Mouse (Mus musculus): ENCODE data around the gene Srp14. TPM values are rescaled to one million over a fixed set of nuclear protein-coding genes. Genes with fewer than 3 reads are reported as not detected.

Srp14 gene
- polyA plus RNA-seq, 1 experiment from 2014 or later: 275 TPM

- WGBS: 68% methylated on average over 3 of the region's 3 CpGs
These were observed 8.3 kb upstream of the Srp14 start for GRCm38 (mm10) chr2:118487806-118488205.

GRCm38 (mm10) chr2:118486933-118487332, 7.4 kb upstream of the Srp14 start:
- H3K9ac ChIP-seq: no peak overlapping the region
- no peak overlapping the region for H3K4me2 ChIP-seq
- no peaks in the 10 kb centered on the region for H3K36me3 ChIP-seq
- H3K27ac ChIP-seq: no peak overlapping the region
- no peak for ATAC-seq (ENCODE audit: insufficient number of reproducible peaks, insufficient read depth, low FRiP score, low TSS enrichment, low read depth)
- peaks cover 10% of the 10 kb centered on the region; the same call in 1 of the 2 replicates for H3K4me1 ChIP-seq
- 17% methylated on average over 12 of the region's 12 CpGs for WGBS
- no peak overlapping the region for H3K4me3 ChIP-seq
- H3K27me3 ChIP-seq: no peaks in the 10 kb centered on the region
- H3K9me3 ChIP-seq: peaks cover 4% of the 10 kb centered on the region; the same call in 1 of the 2 replicates

More at GRCm38 (mm10) chr2:118487806-118488205, 8.3 kb upstream of the Srp14 start:
- H3K27ac ChIP-seq: no peak overlapping the region
- peaks cover 4% of the 10 kb centered on the region; the same call in 1 of the 2 replicates for H3K9me3 ChIP-seq
- no peak overlapping the region for H3K4me2 ChIP-seq
- no peak overlapping the region for H3K9ac ChIP-seq
- H3K4me1 ChIP-seq: peaks cover 10% of the 10 kb centered on the region; the same call in 1 of the 2 replicates
- ATAC-seq (ENCODE audit: insufficient number of reproducible peaks, insufficient read depth, low FRiP score, low TSS enrichment, low read depth): no peak
- no peaks in the 10 kb centered on the region for H3K27me3 ChIP-seq
- H3K36me3 ChIP-seq: no peaks in the 10 kb centered on the region
- H3K4me3 ChIP-seq: no peak overlapping the region

- no peaks in the 10 kb centered on the region for H3K36me3 ChIP-seq
- no peak overlapping the region for H3K9ac ChIP-seq
- no peak for ATAC-seq (ENCODE audit: insufficient number of reproducible peaks, insufficient read depth, low FRiP score, low TSS enrichment, low read depth)
- H3K4me3 ChIP-seq: no peak overlapping the region
- peaks cover 4% of the 10 kb centered on the region; the same call in 1 of the 2 replicates for H3K9me3 ChIP-seq
- H3K27me3 ChIP-seq: no peaks in the 10 kb centered on the region
- H3K27ac ChIP-seq: no peak overlapping the region
- no peak overlapping the region for H3K4me2 ChIP-seq
- peaks cover 5% of the 10 kb centered on the region; the same call in 1 of the 2 replicates for H3K4me1 ChIP-seq
- 83% methylated on average over 3 of the region's 3 CpGs for WGBS
These were observed 5.9 kb upstream of the Srp14 start for GRCm38 (mm10) chr2:118485415-118485814.

- H3K9me3 ChIP-seq: peaks cover 4% of the 10 kb centered on the region; the same call in 1 of the 2 replicates
- no peak overlapping the region for H3K4me2 ChIP-seq
- H3K9ac ChIP-seq: no peak overlapping the region
- H3K4me1 ChIP-seq: no peaks in the 10 kb centered on the region
- no peak overlapping the region for H3K27ac ChIP-seq
- no peak overlapping the region for H3K4me3 ChIP-seq
- ATAC-seq (ENCODE audit: insufficient number of reproducible peaks, insufficient read depth, low FRiP score, low TSS enrichment, low read depth): no peak
- H3K36me3 ChIP-seq: no peaks in the 10 kb centered on the region
- 82% methylated on average over 9 of the region's 9 CpGs for WGBS
- no peaks in the 10 kb centered on the region for H3K27me3 ChIP-seq
These were observed 4.9 kb upstream of the Srp14 start for GRCm38 (mm10) chr2:118484386-118484898.

- H3K4me1 ChIP-seq: peaks cover 9% of the 10 kb centered on the region
- H3K4me2 ChIP-seq: no peak overlapping the region
- no peak overlapping the region for H3K4me3 ChIP-seq
- no peaks in the 10 kb centered on the region for H3K36me3 ChIP-seq
- peaks cover 4% of the 10 kb centered on the region; the same call in 1 of the 2 replicates for H3K9me3 ChIP-seq
- no peak overlapping the region for H3K9ac ChIP-seq
- H3K27ac ChIP-seq: no peak overlapping the region
- WGBS: 85% methylated on average over 5 of the region's 5 CpGs
- ATAC-seq (ENCODE audit: insufficient number of reproducible peaks, insufficient read depth, low FRiP score, low TSS enrichment, low read depth): no peak
- H3K27me3 ChIP-seq: no peaks in the 10 kb centered on the region
These were observed 3.5 kb upstream of the Srp14 start for GRCm38 (mm10) chr2:118483032-118483431.

GRCm38 (mm10) chr2:118480886-118481285, 1.4 kb upstream of the Srp14 start:
- 92% methylated on average over 7 of the region's 7 CpGs for WGBS
- no peaks in the 10 kb centered on the region for H3K9me3 ChIP-seq
- ATAC-seq (ENCODE audit: insufficient number of reproducible peaks, insufficient read depth, low FRiP score, low TSS enrichment, low read depth): no peak
- no peak overlapping the region for H3K4me3 ChIP-seq
- no peak overlapping the region for H3K4me2 ChIP-seq
- no peaks in the 10 kb centered on the region for H3K27me3 ChIP-seq
- peaks cover 14% of the 10 kb centered on the region for H3K4me1 ChIP-seq
- no peak overlapping the region for H3K9ac ChIP-seq
- no peak overlapping the region for H3K27ac ChIP-seq
- peaks cover 13% of the 10 kb centered on the region for H3K36me3 ChIP-seq

GRCm38 (mm10) chr2:118478833-118479549, 520 bp downstream of the Srp14 start:
- H3K4me3 ChIP-seq: peak overlapping the region; percentile 96
- H3K4me2 ChIP-seq: peak overlapping the region; percentile 81
- peaks cover 30% of the 10 kb centered on the region for H3K36me3 ChIP-seq
- peak overlapping the region; percentile 85 for H3K27ac ChIP-seq
- ATAC-seq (ENCODE audit: insufficient number of reproducible peaks, insufficient read depth, low FRiP score, low TSS enrichment, low read depth): peak; percentile 43; the same call in 1 of the 2 replicates
- no peaks in the 10 kb centered on the region for H3K27me3 ChIP-seq
- no peaks in the 10 kb centered on the region for H3K9me3 ChIP-seq
- H3K9ac ChIP-seq: peak overlapping the region; percentile 91
- WGBS: 2% methylated on average over 51 of the region's 52 CpGs
- peaks cover 14% of the 10 kb centered on the region for H3K4me1 ChIP-seq

GRCm38 (mm10) chr2:118468354-118468753, 11.2 kb downstream of the Srp14 start:
- Histone ChIP-seq H3K9me3 (no peaks in the 10 kb centered on the region), H3K27ac (no peak overlapping the region), H3K4me3 (no peak overlapping the region), H3K36me3 (peaks cover 74% of the 10 kb centered on the region), H3K4me2 (no peak overlapping the region), H3K27me3 (no peaks in the 10 kb centered on the region), H3K4me1 (peaks cover 9% of the 10 kb centered on the region), H3K9ac (no peak overlapping the region)
- ATAC-seq (ENCODE audit: insufficient number of reproducible peaks, insufficient read depth, low FRiP score, low TSS enrichment, low read depth): no peak

GRCm38 (mm10) chr2:118466601-118467000, 12.9 kb downstream of the Srp14 start:
- Histone ChIP-seq H3K27me3 (no peaks in the 10 kb centered on the region), H3K36me3 (peaks cover 70% of the 10 kb centered on the region), H3K4me1 (peaks cover 26% of the 10 kb centered on the region), H3K4me2 (no peak overlapping the region), H3K9ac (no peak overlapping the region), H3K27ac (no peak overlapping the region), H3K9me3 (no peaks in the 10 kb centered on the region), H3K4me3 (no peak overlapping the region)
- ATAC-seq (ENCODE audit: insufficient number of reproducible peaks, insufficient read depth, low FRiP score, low TSS enrichment, low read depth): no peak
- WGBS: 50% methylated on average over 1 of the region's 1 CpGs

GRCm38 (mm10) chr2:118465894-118466293, 13.6 kb downstream of the Srp14 start:
- no peak for ATAC-seq (ENCODE audit: insufficient number of reproducible peaks, insufficient read depth, low FRiP score, low TSS enrichment, low read depth)
- no peak overlapping the region for H3K27ac ChIP-seq
- H3K36me3 ChIP-seq: peaks cover 63% of the 10 kb centered on the region

GRCm38 (mm10) chr2:118464450-118464849, 15.1 kb downstream of the Srp14 start:
- Histone ChIP-seq H3K27me3 (no peaks in the 10 kb centered on the region), H3K27ac (no peak overlapping the region), H3K4me3 (no peak overlapping the region), H3K4me1 (peaks cover 33% of the 10 kb centered on the region), H3K9me3 (no peaks in the 10 kb centered on the region), H3K9ac (no peak overlapping the region), H3K4me2 (no peak overlapping the region), H3K36me3 (peaks cover 62% of the 10 kb centered on the region)
- 69% methylated on average over 3 of the region's 3 CpGs for WGBS
- no peak for ATAC-seq (ENCODE audit: insufficient number of reproducible peaks, insufficient read depth, low FRiP score, low TSS enrichment, low read depth)

More at GRCm38 (mm10) chr2:118465894-118466293, 13.6 kb downstream of the Srp14 start:
- Histone ChIP-seq H3K4me3 (no peak overlapping the region), H3K4me2 (no peak overlapping the region), H3K9ac (no peak overlapping the region), H3K27me3 (no peaks in the 10 kb centered on the region), H3K9me3 (no peaks in the 10 kb centered on the region), H3K4me1 (peaks cover 33% of the 10 kb centered on the region)
- WGBS: 73% methylated on average over 2 of the region's 2 CpGs

GRCm38 (mm10) chr2:118463480-118463879, 16.0 kb downstream of the Srp14 start:
- ATAC-seq (ENCODE audit: insufficient number of reproducible peaks, insufficient read depth, low FRiP score, low TSS enrichment, low read depth): no peak
- H3K9me3 ChIP-seq: no peaks in the 10 kb centered on the region
- 49% methylated on average over 5 of the region's 5 CpGs for WGBS
- H3K4me1 ChIP-seq: peaks cover 33% of the 10 kb centered on the region
- H3K9ac ChIP-seq: no peak overlapping the region
- no peak overlapping the region for H3K4me2 ChIP-seq
- no peaks in the 10 kb centered on the region for H3K27me3 ChIP-seq
- H3K36me3 ChIP-seq: peaks cover 61% of the 10 kb centered on the region
- no peak overlapping the region for H3K27ac ChIP-seq
- no peak overlapping the region for H3K4me3 ChIP-seq
